Mouse (Mus musculus): ENCODE results near the gene Iqck.

Iqck gene

GRCm38 (mm10) chr7:118850676-118851290, 4.8 kb upstream of the Iqck start:
- in situ Hi-C loops (cut with MboI, MseI), result loop anchor here (5.0 to 10.0 kb wide), 3 partner anchors 136 to 316 kb away; partner anchors contain the start of genes Ccp110 (in 1 of the 2) and Coq7 (in 1 of the 2)

- in situ Hi-C loops (cut with MboI, MseI), result loop anchor here (5.0 to 10.0 kb wide), 3 partner anchors 137 to 317 kb away; partner anchors contain the start of genes Ccp110 (in 1 of the 2) and Coq7 (in 1 of the 2)
These were observed 4.0 kb upstream of the Iqck start for GRCm38 (mm10) chr7:118851571-118851970.

- in situ Hi-C loops (cut with MboI, MseI), result loop anchor here (5.0 to 10.0 kb wide), 3 partner anchors 138 to 318 kb away; partner anchors contain the start of genes Ccp110 (in 1 of the 2) and Coq7 (in 1 of the 2)
These were observed 2.9 kb upstream of the Iqck start for GRCm38 (mm10) chr7:118852611-118853010.

GRCm38 (mm10) chr7:118854606-118855005, 946 bp upstream of the Iqck start:
- in situ Hi-C loops (cut with MboI, MseI), result loop anchor here (5.0 to 10.0 kb wide), 3 partner anchors 138 to 320 kb away; partner anchors contain the start of genes Ccp110 (in 1 of the 2) and Coq7 (in 1 of the 2)

GRCm38 (mm10) chr7:118855877-118856304, 339 bp downstream of the Iqck start, which contains the start of gene Knop1:
Gene Knop1, minus strand, starts transcription at chr7:118856254.
- in situ Hi-C loops (cut with MboI, MseI), result loop anchor here in 1 of 2 experiments (5.0 to 10.0 kb wide), 3 partner anchors 136 to 321 kb away; partner anchors contain the start of genes Ccp110 and Coq7

GRCm38 (mm10) chr7:118858640-118859039, 3.1 kb downstream of the Iqck start:
- in situ Hi-C loops (cut with MboI, MseI), result loop anchor here in 1 of 2 experiments (5.0 to 10.0 kb wide), 3 partner anchors 134 to 324 kb away; partner anchors contain the start of genes Ccp110 and Coq7

- in situ Hi-C loops (cut with MboI, MseI), result no loop called here
These were observed 9.8 kb downstream of the Iqck start for GRCm38 (mm10) chr7:118865362-118865761.

- in situ Hi-C loops (cut with MboI, MseI), result loop anchor here in 1 of 2 experiments (10.0 kb wide), 1 partner anchor 1435 kb away; no protein-coding TSS in a partner anchor
These were observed 24.0 kb downstream of the Iqck start for GRCm38 (mm10) chr7:118879466-118880029.

GRCm38 (mm10) chr7:118883957-118884356, 28.4 kb downstream of the Iqck start:
- in situ Hi-C loops (cut with MboI, MseI), result loop anchor here in 1 of 2 experiments (10.0 kb wide), 1 partner anchor 1431 kb away; no protein-coding TSS in a partner anchor

GRCm38 (mm10) chr7:118884969-118885368, 29.4 kb downstream of the Iqck start:
- in situ Hi-C loops (cut with MboI, MseI), result loop anchor here in 1 of 2 experiments (10.0 kb wide), 1 partner anchor 1430 kb away; no protein-coding TSS in a partner anchor

- in situ Hi-C loops (cut with MboI, MseI), result loop anchor here in 1 of 2 experiments (10.0 kb wide), 1 partner anchor 1427 kb away; no protein-coding TSS in a partner anchor
These were observed 31.9 kb downstream of the Iqck start for GRCm38 (mm10) chr7:118887303-118888055.

GRCm38 (mm10) chr7:118889046-118889680, 33.6 kb downstream of the Iqck start:
- in situ Hi-C loops (cut with MboI, MseI), result loop anchor here in 1 of 2 experiments (10.0 kb wide), 1 partner anchor 1426 kb away; no protein-coding TSS in a partner anchor

GRCm38 (mm10) chr7:118895469-118896450, 40.2 kb downstream of the Iqck start:
- in situ Hi-C loops (cut with MboI, MseI), result no loop called here

GRCm38 (mm10) chr7:118898063-118898462, 42.5 kb downstream of the Iqck start:
- in situ Hi-C loops (cut with MboI, MseI), result no loop called here

- in situ Hi-C loops (cut with MboI, MseI), result no loop called here
These were observed 44.5 kb downstream of the Iqck start for GRCm38 (mm10) chr7:118900090-118900489.

GRCm38 (mm10) chr7:118902944-118903343, 47.4 kb downstream of the Iqck start:
- in situ Hi-C loops (cut with MboI, MseI), result no loop called here

GRCm38 (mm10) chr7:118903879-118904278, 48.3 kb downstream of the Iqck start:
- in situ Hi-C loops (cut with MboI, MseI), result no loop called here

- in situ Hi-C loops (cut with MboI, MseI), result no loop called here
These were observed 49.0 kb downstream of the Iqck start for GRCm38 (mm10) chr7:118904530-118904929.

- in situ Hi-C loops (cut with MboI, MseI), result no loop called here
These were observed 53.5 kb downstream of the Iqck start for GRCm38 (mm10) chr7:118908961-118909515.

All from T-helper 17 cell (primary cell).